Mouse (Mus musculus) thymus, postnatal 10 days (tissue): ENCODE measurements at regions not wholly inside any gene's neighbourhood (a gene's known extent, or its start where the extent isn't known, plus 50 kb on each side); places are given as distances from the start of the nearest gene placed in this dataset.

Experiments
- DNase-seq, 2 experiments: peaks; one replicate each; pipeline ENCODE4 v3.0.0; 2021; ENCODE audit warnings: low spot score in 2 of 2

GRCm38 (mm10) chr11:24226755-24227154 lies 148.9 kb downstream of the Bcl11a start:
- no peak for DNase-seq

- DNase-seq: no peak
These were observed 155.5 kb downstream of the Bcl11a start for GRCm38 (mm10) chr11:24233376-24233775.

GRCm38 (mm10) chr11:24233821-24234220 lies 156.0 kb downstream of the Bcl11a start:
- no peak for DNase-seq

DNA sequence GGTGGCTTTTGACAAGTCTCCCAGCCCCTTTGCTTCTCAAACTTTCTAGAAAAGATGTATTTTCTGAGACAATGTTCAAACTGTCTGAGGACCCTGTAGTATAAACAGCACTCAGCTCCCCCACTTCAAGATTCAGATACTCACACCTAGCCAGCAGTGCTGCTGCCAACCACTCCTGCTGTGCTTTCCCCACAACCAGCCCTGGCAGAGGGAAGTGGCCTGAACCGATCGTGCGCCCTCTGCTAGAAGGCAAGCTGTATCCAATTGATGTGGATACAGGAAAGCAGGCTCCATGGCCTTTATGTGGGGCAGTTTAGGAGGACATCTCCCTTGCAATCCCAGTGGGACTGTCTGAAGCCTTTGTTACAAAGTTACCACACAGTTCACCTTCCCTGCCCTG lies 156.6 kb downstream of the Bcl11a start:
- no peak for DNase-seq

DNA sequence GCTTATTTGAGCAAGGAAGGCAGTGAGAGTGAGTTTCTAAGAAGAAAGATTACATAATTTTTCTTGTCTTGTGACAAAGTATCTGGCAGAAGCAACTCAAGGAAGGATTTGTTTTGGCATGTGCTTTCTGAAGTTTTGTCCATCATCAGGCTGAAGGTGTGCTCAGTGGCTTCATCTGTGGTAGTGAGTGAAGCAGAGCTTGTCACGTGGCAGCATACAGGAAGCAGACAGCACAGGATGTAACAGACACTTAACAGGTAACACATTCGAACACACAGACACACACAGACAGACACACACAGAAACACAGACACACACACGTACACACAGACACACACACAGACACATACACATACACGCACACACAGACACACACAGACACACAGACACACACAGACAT lies 157.5 kb downstream of the Bcl11a start:
- DNase-seq: no peak

DNA sequence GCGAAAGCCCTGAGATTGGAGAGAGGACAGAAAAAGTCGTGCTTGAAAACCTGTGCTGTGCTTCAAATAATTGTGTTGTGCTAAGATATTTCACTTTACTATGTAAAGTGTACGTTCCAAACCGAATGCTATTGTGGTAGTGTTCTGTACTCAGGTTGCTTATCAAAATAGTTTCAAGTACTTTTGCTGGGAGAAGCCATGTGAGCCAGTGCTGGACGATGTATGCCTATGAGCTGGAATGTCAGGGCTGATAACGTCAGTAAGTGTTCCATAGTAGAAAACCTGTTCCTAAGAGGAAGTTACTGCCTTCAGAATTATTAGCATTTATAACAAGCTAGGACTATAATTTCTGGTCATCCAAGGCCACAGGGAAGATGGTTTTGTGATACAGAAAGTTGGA lies 161.8 kb downstream of the Bcl11a start:
- no peak for DNase-seq

GRCm38 (mm10) chr11:24242096-24242495 lies 164.2 kb downstream of the Bcl11a start:
- DNase-seq: no peak

DNA sequence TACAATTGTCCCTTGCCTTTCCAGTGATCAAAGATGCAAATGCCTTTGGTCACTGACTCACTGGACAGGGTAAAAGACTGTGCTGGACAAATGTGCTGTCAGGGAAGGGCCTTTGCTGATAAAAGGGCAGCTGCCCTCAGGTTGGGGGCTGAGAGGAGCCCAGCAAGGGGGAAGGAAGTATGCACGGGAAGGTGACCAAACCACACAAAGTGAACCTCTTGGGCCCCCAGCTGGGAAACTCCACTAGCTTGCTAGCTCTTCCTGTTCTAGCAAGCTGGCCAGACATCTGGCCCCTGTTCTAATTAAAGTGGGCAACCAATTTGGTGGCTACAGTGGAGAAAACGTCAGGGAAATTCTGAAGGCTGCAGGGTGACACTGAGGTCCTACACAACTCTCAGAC lies 165.0 kb downstream of the Bcl11a start:
- no peak for DNase-seq

- no peak for DNase-seq
These were observed 167.5 kb downstream of the Bcl11a start for GRCm38 (mm10) chr11:24245390-24245789.

- no peak for DNase-seq
These were observed 168.5 kb downstream of the Bcl11a start for GRCm38 (mm10) chr11:24246314-24246713.

DNA sequence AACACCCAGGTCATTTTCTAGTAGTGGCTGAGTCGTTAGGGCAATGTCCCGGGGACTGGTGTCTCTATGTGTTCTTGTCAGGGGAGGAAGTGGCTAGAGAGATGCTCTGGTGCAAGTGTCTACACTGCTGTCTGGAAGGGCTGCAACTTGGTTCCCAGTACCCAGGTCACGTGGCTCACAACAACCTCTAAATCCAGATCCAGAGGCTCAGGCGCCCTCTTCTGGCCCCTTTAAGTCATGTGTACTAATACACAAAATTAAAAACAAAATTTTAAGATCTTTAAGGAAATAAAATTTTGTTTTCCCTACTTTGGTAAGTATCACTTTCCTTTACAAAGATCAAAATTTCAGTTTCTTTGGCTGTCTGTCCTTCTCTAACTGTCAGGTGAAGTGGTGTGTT lies 169.4 kb downstream of the Bcl11a start:
- no peak for DNase-seq

GRCm38 (mm10) chr11:24251516-24251915 lies 173.7 kb downstream of the Bcl11a start:
- DNase-seq: no peak

DNA sequence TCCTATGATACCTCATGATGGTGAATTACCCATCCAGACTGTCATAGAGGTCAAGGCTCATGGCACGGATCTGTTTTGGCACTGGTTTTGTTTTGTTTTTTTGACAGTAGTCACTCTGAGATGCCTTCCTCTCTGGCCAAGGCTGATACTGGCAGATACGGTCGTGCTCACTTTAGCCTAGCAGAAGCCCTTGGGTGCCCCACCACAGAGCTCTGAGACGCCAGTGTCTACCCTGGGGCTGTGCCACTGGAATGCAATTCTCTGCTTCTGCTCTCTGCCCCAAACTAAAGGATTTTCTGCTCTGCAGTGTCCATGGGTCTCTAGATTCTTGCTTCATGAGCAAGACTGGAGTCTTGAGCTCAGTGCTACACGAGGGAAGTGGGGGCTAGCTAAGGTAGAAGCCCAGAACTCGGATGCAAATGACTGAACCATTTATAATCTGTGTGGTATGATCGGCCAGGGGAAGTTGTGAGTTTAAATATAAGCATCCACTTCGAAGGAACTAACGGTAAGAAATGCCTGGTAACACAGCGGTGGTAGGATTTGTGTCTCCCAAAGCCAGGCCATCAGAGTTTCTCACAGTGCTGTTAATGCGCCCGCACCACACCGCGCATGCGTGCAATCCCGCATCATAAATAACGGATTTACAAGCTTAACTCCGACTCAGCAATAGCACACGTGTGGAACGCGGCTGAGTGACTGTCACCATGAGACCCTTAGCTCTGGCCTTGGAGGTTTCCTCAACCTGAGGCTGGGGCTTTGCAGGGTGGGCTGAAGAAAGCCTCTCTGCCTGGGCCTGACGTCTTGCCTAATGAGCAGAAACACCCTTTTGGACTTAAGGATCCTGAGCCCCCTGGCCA lies 177.6 kb downstream of the Bcl11a start:
- no peak for DNase-seq

- DNase-seq: no peak
These were observed 179.9 kb downstream of the Bcl11a start for GRCm38 (mm10) chr11:24257741-24258140.

DNA sequence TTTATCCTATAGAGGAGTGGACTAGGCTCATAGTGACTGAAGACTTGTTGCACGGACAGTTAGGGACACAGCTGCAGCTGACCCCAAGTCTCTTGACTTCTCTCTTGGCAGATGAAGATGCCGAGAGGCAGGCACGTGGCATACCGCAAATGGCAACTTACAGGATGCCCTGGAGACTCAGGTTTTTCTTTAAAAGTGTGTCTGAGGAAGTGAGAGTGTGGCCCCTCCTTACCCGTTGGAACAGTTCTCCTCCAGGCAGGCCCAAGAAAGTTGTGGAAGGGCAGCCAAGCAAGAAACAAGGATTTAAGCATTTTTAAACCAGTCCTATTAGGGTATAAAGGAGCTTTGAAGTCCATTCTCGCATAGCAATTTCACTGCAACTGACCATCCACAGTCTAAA lies 180.5 kb downstream of the Bcl11a start:
- no peak for DNase-seq

DNA sequence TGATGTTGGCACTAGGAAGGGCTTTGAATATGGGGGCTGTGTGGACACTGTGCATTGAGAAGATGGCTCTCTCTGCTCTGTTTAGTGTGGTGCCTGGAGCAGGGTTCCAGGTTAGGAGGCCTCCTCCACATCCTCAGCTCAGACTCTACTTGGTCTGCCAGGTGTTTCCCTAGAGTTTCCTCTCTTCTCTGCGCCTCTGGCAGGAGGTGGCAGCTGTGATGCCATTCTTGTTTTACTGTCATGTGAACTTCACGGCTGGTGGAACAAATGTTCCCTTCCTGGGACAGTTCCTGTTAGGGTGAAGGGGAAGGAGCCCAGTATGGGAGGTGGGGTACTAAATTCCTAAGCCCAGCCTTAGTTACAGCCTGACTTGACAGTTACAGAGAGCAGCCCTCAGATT lies 181.8 kb downstream of the Bcl11a start:
- DNase-seq: no peak

- no peak for DNase-seq
These were observed 191.2 kb downstream of the Bcl11a start for GRCm38 (mm10) chr11:24269046-24269445.

DNA sequence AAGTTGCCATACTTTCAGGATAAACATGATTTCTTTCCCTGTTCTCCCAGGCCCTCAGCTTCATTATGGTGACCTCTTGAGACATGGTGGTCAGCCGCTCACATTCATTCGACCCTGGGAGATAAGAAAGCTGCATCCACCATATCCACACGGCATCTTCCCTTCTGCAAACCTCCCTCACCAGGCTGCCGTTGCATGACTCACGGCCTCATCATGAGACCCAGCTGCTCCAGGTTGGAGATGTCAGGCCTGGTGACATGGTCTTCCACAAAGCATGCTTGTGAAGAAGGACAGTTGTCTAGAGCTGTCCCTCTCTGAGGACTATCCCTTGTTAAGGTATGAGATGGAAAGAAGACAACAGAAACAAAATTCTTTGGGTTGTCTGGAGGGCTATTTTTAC lies 203.8 kb downstream of the Bcl11a start:
- DNase-seq: no peak

- no peak for DNase-seq
These were observed 204.7 kb downstream of the Bcl11a start for GRCm38 (mm10) chr11:24282556-24282955.

GRCm38 (mm10) chr11:24286129-24287108 lies 208.6 kb downstream of the Bcl11a start:
- no peak for DNase-seq

- no peak for DNase-seq
These were observed 215.4 kb downstream of the Bcl11a start for GRCm38 (mm10) chr11:24293209-24293608.

DNA sequence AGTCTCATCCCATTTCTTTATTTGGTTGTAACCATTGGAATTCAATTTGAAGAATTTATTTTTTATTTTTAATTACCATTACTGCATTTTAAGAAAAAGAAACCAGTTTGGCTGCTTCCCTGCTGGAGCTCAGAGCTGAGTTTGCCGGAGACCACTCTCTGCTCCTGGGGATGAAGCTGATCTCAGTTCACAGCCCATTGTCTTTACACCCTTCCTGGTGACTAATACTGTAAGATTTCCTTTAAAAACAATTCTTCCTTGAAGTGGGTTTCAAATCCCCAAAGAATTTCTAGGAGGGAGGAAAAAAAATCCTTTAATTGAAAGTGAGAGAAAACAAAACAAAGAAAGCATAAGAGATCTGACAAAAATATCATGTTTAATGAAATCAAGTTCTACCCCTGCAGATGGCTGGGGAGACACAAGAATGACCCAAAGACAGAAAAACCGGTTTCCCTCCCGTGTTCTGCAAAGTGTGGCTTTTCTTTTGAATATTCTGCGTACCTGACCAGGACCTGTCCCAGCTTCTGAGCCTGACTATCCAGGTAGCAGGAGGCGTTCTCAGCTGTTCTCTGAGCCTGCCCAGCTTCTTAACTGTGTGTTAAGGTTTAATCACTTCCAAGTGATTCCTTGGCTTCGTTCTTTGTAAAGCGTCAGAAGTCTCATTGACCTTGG lies 216.1 kb downstream of the Bcl11a start:
- no peak for DNase-seq
